Mouse (Mus musculus): ENCODE data around the gene Mlxipl. TPM values are rescaled to one million over a fixed set of nuclear protein-coding genes. Genes with fewer than 3 reads are reported as not detected.

Gene Mlxipl
- total and polyA plus RNA-seq, 2 experiments from 2014 or later: 0.79 to 1.2 TPM

- peak; percentile 98 for ATAC-seq (ENCODE audit: low FRiP score)
- Histone ChIP-seq H3K9me3 (ENCODE audit: low read length) (no peaks in the 10 kb centered on the region), H3K27me3 (ENCODE audit: insufficient read depth, low read length) (no peaks in the 10 kb centered on the region), H3K4me1 (ENCODE audit: insufficient read depth, low read length) (peaks cover 4% of the 10 kb centered on the region; the same call in 1 of the 2 replicates), H3K4me3 (ENCODE audit: low read depth, low read length) (peak within 1 kb of the TSS; percentile 58), H3K36me3 (ENCODE audit: insufficient read depth, low read length) (peaks cover 14% of the 10 kb centered on the region), H3K9ac (replicated peaks; ENCODE audit: low read length, poor library complexity, severe bottlenecking) (peak within 1 kb of the TSS; percentile 83), H3K4me2 (ENCODE audit: low read depth, low read length, poor library complexity, severe bottlenecking) (peak within 1 kb of the TSS; percentile 60), H3K27ac (ENCODE audit: low read depth, low read length) (peak within 1 kb of the TSS; percentile 98)
- DNase-seq (ENCODE audit: low spot score): peak; percentile 99
- WGBS: 2% methylated on average over 92 of the region's 95 CpGs
- TF ChIP-seq CTCF (IDR thresholded peaks at IDR 0.05): peak; percentile 24; the same call in 1 of the 2 replicates
Observed at GRCm38 (mm10) chr5:135168063-135169062, 78.7 kb downstream of the Mlxipl start, which contains the start of gene Bcl7b. TSS of gene Bcl7b (plus strand) at chr5:135168283.

GRCm38 (mm10) chr5:135169479-135169878 lies 79.8 kb downstream of the Mlxipl start:
- DNase-seq (ENCODE audit: low spot score) (no peak), ATAC-seq (ENCODE audit: low FRiP score) (no peak)
- no peak overlapping the region for H3K27ac ChIP-seq (ENCODE audit: low read depth, low read length)
- no peaks in the 10 kb centered on the region for H3K9me3 ChIP-seq (ENCODE audit: low read length)
- 88% methylated on average over 5 of the region's 5 CpGs for WGBS
- TF ChIP-seq CTCF (IDR thresholded peaks at IDR 0.05): no peak
- peak overlapping the region; percentile 58 for H3K4me3 ChIP-seq (ENCODE audit: low read depth, low read length)
- peak overlapping the region; percentile 60 for H3K4me2 ChIP-seq (ENCODE audit: low read depth, low read length, poor library complexity, severe bottlenecking)
- peak overlapping the region; percentile 63 for H3K9ac ChIP-seq (replicated peaks; ENCODE audit: low read length, poor library complexity, severe bottlenecking)
- peaks cover 14% of the 10 kb centered on the region for H3K36me3 ChIP-seq (ENCODE audit: insufficient read depth, low read length)
- no peaks in the 10 kb centered on the region for H3K27me3 ChIP-seq (ENCODE audit: insufficient read depth, low read length)
- peaks cover 4% of the 10 kb centered on the region; the same call in 1 of the 2 replicates for H3K4me1 ChIP-seq (ENCODE audit: insufficient read depth, low read length)

- H3K4me2 ChIP-seq (ENCODE audit: low read depth, low read length, poor library complexity, severe bottlenecking): no peak overlapping the region
- no peak for DNase-seq (ENCODE audit: low spot score)
- ATAC-seq (ENCODE audit: low FRiP score): no peak
- H3K36me3 ChIP-seq (ENCODE audit: insufficient read depth, low read length): peaks cover 20% of the 10 kb centered on the region
- peaks cover 4% of the 10 kb centered on the region; the same call in 1 of the 2 replicates for H3K4me1 ChIP-seq (ENCODE audit: insufficient read depth, low read length)
- H3K9ac ChIP-seq (replicated peaks; ENCODE audit: low read length, poor library complexity, severe bottlenecking): no peak overlapping the region
- no peak for TF ChIP-seq CTCF (IDR thresholded peaks at IDR 0.05)
- no peak overlapping the region for H3K4me3 ChIP-seq (ENCODE audit: low read depth, low read length)
- H3K27me3 ChIP-seq (ENCODE audit: insufficient read depth, low read length): no peaks in the 10 kb centered on the region
- 94% methylated on average over 6 of the region's 6 CpGs for whole genome bisulfite sequencing
- H3K27ac ChIP-seq (ENCODE audit: low read depth, low read length): no peak overlapping the region
- H3K9me3 ChIP-seq (ENCODE audit: low read length): no peaks in the 10 kb centered on the region
Observed at GRCm38 (mm10) chr5:135171688-135172220, 82.1 kb downstream of the Mlxipl start.

- no peak for ATAC-seq (ENCODE audit: low FRiP score)
- H3K36me3 ChIP-seq (ENCODE audit: insufficient read depth, low read length): peaks cover 31% of the 10 kb centered on the region
- H3K4me3 ChIP-seq (ENCODE audit: low read depth, low read length): no peak overlapping the region
- no peaks in the 10 kb centered on the region for H3K27me3 ChIP-seq (ENCODE audit: insufficient read depth, low read length)
- no peak for DNase-seq (ENCODE audit: low spot score)
- H3K27ac ChIP-seq (ENCODE audit: low read depth, low read length): no peak overlapping the region
- no peak for TF ChIP-seq CTCF (IDR thresholded peaks at IDR 0.05)
- 96% methylated on average over 5 of the region's 5 CpGs for WGBS
- H3K9me3 ChIP-seq (ENCODE audit: low read length): no peaks in the 10 kb centered on the region
- H3K9ac ChIP-seq (replicated peaks; ENCODE audit: low read length, poor library complexity, severe bottlenecking): no peak overlapping the region
- no peak overlapping the region for H3K4me2 ChIP-seq (ENCODE audit: low read depth, low read length, poor library complexity, severe bottlenecking)
- peaks cover 4% of the 10 kb centered on the region; the same call in 1 of the 2 replicates for H3K4me1 ChIP-seq (ENCODE audit: insufficient read depth, low read length)
Observed at GRCm38 (mm10) chr5:135172986-135173385, 83.3 kb downstream of the Mlxipl start.

- H3K4me2 ChIP-seq (ENCODE audit: low read depth, low read length, poor library complexity, severe bottlenecking): no peak overlapping the region
- no peaks in the 10 kb centered on the region for H3K9me3 ChIP-seq (ENCODE audit: low read length)
- H3K27me3 ChIP-seq (ENCODE audit: insufficient read depth, low read length): no peaks in the 10 kb centered on the region
- TF ChIP-seq CTCF (IDR thresholded peaks at IDR 0.05): 0 out of 2 replicates have a peak, but pooled peaks have one; percentile 8
- H3K4me1 ChIP-seq (ENCODE audit: insufficient read depth, low read length): no peaks in the 10 kb centered on the region
- peaks cover 49% of the 10 kb centered on the region for H3K36me3 ChIP-seq (ENCODE audit: insufficient read depth, low read length)
- no peak overlapping the region for H3K4me3 ChIP-seq (ENCODE audit: low read depth, low read length)
- H3K27ac ChIP-seq (ENCODE audit: low read depth, low read length): no peak overlapping the region
- DNase-seq (ENCODE audit: low spot score) (no peak), ATAC-seq (ENCODE audit: low FRiP score) (no peak)
- H3K9ac ChIP-seq (replicated peaks; ENCODE audit: low read length, poor library complexity, severe bottlenecking): no peak overlapping the region
Observed at GRCm38 (mm10) chr5:135175086-135175485, 85.4 kb downstream of the Mlxipl start.

GRCm38 (mm10) chr5:135178523-135178922 lies 88.8 kb downstream of the Mlxipl start:
- 77% methylated on average over 3 of the region's 3 CpGs for WGBS
- Histone ChIP-seq H3K27me3 (ENCODE audit: insufficient read depth, low read length) (no peaks in the 10 kb centered on the region), H3K4me2 (ENCODE audit: low read depth, low read length, poor library complexity, severe bottlenecking) (no peak overlapping the region), H3K9ac (replicated peaks; ENCODE audit: low read length, poor library complexity, severe bottlenecking) (no peak overlapping the region), H3K4me3 (ENCODE audit: low read depth, low read length) (no peak overlapping the region), H3K4me1 (ENCODE audit: insufficient read depth, low read length) (no peaks in the 10 kb centered on the region), H3K27ac (ENCODE audit: low read depth, low read length) (no peak overlapping the region), H3K9me3 (ENCODE audit: low read length) (no peaks in the 10 kb centered on the region), H3K36me3 (ENCODE audit: insufficient read depth, low read length) (peaks cover 54% of the 10 kb centered on the region)
- no peak for TF ChIP-seq CTCF (IDR thresholded peaks at IDR 0.05)
- no peak for ATAC-seq (ENCODE audit: low FRiP score)
- no peak for DNase-seq (ENCODE audit: low spot score)

Data from midbrain, postnatal 0 days (tissue).